Mouse (Mus musculus): Measurements from ENCODE around the gene Lix1l. TPM values are rescaled to one million over a fixed set of nuclear protein-coding genes. Genes with fewer than 3 reads are reported as not detected.

Lix1l gene
- polyA plus RNA-seq (2012; ENCODE audit: low replicate concordance): 0.42 and 0.54 TPM in 2 replicates

DNA sequence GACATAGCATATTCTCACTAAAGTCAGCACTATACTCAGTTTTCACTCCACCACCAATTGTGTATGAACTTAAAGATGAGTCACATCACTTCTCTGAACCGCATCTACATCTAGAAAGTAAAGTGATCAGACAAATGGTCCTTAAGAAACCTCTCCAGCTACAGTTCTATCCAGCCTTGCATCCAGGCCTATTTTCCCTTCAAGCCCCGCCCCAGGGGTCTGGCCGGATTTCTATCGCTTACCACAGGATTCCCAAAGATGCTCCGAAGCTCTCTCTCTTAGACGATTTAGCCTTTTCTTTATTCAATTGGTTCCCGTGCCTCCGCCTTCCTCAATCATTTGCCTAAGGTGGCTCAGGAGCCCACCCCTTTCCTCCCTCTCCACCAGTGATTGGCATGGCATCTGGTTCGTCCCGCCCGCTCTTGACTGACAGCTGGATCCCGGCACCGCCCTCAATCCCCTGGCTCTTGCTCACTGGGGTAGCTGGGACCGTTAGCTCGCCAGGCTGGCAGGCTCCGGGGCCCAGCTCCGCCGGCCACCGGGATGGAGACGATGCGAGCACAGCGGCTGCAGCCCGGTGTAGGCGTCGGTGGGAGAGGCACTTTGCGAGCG is at the start of gene Lix1l:
TSS of gene Lix1l (plus strand) at position 511 of the 612 bp plus-strand sequence.

DNA sequence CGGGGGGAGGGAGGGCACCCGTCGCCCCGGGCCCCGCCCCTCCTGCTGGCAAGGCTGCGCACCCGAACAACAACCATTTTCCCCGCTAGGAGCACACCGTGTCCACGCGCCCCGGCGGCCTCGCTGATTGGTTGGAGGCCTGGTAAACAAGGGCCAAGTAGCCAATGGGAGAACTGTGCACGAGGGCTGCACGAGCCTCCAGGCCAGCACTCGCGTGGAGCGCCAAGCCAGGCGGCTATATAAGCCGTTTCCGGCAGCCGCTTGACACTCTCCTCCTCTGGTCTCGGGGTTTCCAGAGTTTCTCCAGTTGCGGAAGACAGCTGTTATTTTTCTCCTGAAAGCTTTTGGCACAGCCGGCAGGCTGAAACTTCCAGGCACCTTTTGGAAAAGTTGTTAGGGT is 43.3 kb upstream of the Lix1l start, which contains the start of gene Txnip:
TSS of gene Txnip (plus strand) at position 264 of the 400 bp plus-strand sequence.

DNA sequence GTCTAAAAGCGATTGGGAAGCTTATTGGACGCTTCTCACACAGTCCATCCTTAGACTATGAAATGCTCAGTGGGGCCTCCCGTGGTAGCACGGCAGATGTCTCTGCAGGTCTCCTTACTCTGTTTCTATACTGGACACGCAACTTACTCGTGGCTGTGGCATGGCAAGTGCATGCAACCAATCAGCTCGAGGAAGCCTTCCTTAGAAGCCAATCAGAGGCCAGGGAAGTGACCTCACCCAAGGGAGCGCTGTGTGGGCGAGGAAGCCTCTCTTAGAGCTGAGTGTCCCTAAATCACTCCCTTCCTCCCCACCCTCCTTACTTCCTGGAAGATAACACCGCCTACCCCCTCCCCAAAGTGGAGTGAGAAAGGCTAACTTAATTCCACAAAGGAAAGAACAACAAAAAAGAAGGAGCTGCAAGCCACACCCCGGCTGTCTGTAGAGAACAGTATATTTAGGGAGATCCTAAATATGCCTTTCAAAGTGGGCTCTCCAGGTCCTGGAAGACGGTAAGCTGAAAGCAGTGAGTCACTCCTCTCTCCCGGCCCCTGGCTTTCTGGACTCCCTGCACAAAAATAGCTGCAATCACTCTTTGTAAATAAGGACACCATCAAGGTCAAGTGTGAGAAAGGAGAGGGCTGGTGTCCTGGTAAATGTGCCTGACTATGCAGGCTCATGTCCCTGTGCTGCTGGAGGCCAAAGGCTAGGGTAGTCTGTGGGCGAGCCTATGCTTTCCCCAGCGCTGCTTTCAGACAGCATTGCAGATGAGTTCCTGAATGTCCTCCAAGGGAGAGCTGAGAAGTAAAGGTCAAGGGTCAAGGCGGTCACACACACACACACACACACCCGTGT is 24.0 kb upstream of the Lix1l start, which contains the start of gene Gm16253:
TSS of gene Gm16253 (plus strand) at position 295 of the 852 bp plus-strand sequence.

DNA sequence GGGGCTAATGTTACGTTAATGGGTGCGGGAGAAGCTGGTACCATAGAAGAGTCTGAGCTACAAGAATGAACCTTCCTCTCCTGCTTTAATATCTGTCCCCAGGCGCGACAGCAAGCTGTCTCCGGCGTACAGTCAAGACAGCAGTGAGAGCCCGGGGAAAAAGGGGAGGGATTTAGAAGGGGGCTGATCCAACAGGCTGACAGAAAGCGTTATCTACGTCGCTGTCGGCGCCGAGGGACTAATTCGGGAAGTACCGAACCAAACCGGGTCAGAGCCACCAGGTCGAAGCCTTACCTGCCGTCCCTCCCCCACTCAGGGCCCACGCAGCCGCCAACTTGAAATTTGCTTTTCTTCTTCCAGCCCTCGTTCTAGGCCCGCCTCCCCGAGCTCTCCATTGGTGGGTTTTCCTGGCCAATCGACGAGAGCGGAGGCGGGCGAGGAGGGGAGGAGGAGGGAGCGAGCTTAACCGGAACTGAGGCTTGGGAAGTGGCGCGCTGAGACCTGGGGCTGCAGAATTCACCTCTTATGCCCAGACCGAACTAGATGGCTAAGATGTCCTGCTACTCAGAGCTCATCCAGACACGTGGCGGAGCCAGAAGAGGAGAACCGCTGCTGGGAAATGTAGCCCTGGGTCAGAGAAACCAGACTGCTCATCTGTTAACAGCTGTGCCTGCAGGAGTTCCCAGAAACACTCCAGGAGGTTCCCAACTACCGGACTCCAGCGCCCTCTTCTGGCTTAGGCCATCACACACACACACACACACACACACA is 7.0 kb upstream of the Lix1l start, which contains the start of gene Polr3gl:
TSS of gene Polr3gl (minus strand) at position 392 of the 771 bp plus-strand sequence.

DNA sequence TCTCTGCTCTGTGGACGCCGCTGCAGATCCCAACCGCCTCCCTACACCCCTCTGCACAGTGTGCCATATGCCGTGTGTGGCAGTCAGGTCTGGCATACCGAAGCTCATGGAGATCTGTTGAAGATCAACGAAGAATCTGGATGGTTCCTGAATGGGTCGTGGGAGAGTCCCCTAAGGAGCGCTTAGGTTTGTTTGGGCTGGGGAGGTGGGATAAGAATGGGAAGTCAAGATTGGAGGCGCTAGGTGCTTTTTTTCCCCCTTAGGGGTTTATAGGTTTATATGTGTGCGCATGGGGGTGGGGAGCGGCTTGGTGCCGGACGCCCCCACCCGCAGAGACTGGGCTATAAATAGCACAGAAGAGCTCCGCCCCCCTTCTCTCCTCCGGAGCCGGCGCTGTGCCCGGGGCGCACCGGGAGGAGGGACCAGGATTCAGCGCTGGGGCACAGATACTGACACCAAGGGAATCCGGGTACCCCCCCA is 4.7 kb upstream of the Lix1l start, which contains the start of gene Ankrd34a:
TSS of gene Ankrd34a (plus strand) at position 409 of the 480 bp plus-strand sequence.

DNA sequence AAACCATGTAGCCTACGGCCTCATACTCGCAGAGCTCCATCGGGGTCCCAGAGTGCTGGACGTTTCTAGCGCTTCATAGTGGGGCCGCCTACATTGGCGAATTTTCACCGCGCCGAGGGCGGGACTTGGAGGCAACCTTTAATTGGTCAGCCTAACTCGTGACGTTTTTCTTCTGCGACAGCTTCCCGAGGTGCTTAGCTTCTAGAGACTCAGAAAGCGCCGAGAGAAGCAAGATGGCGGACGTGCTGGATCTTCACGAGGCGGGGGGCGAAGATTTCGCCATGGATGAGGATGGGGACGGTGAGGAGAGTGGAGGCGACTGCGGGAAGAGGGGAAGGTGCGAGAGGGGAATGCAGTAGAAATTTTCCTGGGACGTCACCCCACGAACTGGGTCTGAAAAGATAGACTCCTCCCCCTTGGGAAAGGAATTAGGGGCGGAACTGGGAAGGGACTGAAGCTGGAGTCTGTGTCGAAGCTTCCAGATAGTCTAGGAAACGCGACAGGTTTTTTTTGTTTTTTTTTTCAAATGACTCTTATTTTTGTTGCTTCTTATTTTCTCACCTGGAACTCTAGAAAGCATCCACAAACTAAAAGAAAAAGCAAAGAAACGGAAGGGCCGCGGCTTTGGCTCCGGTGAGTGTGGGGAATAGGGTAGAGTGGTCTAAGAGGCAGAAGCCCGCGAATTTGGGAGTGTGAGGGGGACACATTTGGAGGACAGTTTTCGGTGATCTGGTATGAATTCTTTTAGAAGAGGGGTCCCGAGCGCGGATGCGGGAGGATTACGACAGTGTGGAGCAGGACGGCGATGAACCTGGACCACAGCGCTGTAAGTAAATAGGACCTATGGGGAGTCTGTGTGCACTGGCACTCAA is 29.0 kb downstream of the Lix1l start, which contains the start of gene Rbm8a:
TSS of gene Rbm8a (plus strand) at position 205 of the 872 bp plus-strand sequence.

DNA sequence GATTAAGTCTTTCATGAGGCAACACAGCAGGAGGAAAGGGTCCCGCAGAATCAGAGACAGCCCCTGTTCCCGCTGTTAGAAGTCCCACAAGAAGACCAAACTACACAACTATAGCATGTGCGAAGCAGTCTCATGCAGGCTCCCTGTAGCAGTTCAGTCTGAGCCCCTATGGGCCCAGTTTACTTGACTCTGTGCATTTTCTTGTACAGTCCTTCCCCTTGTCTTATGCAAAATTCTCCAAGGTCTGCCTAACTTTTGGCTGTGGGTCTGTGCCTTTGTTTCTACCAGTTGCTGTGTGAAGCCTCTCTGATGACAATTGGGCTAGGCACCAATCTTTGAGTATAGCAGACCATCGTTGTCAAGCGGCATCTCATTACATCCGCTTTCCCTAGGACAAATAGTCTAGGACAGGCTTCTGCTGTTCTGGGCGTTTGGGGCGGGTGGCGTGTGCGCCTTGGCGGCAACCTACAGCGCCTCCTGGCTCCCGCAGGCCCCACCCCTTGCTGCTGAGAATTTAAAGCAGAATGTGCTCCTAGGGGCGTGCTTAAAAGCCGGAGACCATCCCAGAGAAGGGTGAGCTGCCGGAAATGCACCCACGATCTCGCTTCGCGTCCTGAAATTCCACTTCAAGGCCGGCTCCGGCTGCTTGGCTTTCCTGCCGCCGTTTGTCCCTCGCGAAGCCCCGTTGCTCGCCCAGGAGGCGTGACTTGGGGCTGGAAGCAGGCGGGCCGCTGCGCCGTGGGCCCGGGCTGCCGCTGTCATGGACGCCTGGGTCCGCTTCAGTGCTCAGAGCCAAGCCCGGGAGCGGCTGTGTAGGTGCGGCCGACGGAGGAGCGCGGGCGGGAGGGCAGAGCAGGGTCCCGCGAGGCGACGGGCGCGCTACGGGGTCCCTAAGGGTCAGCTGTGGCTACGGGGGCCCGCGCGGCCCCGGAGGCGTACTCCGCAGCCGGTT is 34.3 kb downstream of the Lix1l start, which contains the start of the genes Pex11b and Gm42957:
TSS of gene Pex11b (plus strand) at position 449 of the 952 bp plus-strand sequence.
TSS of gene Gm42957 (plus strand) at position 547 of the 952 bp plus-strand sequence.

DNA sequence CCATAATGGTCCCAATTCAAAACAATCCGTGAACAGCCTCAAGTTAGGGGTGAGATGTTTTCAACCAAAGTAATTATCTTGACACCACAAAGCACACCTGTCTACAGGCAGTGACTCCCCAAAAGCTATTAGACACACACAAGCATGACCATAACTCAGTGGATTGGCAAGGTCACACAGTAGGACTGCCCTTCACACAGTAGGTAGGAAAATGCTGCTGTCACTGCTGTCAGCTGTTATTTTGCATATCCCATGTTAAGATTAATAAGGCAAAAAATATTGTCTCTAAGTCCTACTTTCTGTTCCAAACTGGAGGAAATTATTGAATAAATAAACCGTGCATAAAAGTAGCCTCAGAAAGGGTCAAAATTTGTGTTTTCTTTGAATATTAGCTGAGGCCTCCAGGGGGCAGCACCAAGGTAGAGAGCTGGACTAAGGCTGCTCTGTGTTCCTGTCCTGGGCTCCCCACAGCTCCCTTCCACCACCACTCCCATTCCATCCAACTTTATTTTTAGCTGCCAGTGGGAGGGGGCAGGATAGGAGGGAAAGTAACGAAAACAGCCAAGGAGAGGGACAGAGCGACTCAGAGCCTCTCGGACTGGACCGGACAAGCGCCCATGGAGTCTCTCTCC is 44.2 kb downstream of the Lix1l start, which contains the start of gene Itga10:
TSS of gene Itga10 (plus strand) at position 567 of the 632 bp plus-strand sequence.

DNA sequence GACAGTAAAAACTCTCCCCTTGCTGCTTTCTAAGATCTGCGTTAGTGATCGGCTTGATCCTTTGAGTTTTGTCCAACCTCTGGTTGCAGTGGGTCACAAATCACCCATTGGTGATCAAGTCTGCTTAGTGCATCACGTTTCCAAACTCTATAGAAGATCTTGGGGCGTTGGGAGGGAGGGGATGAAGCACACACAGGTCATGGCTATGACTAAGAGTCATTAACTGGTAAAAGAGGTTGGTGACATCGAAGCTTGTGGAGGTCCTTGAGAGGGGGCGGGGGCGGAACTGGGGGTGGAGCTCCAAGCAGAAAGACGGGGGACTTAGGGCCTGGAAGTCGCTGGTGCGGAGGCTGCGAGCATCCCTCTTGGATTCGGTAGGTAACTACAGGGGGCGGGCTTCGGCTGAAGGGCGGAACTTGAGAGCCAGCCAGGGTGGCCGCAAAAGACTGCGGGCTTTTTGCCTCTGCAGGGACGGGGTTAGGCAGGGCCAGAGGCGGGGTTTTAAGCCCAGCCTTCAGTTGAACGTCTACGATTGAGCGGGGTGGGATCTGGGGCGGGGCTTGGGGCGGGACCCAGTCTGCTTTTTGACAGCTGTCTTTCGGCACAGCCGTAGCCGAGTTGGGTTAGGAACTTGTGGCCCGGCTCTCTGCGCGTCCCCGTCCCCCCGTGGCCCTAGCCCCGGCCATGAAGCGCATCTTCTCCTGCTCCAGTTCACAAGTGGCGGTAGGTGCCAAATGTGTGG is 68.9 kb downstream of the Lix1l start, which contains the start of gene Ankrd35:
TSS of gene Ankrd35 (plus strand) at position 405 of the 742 bp plus-strand sequence.

Other genes with a start within 250 kb of the Lix1l start
- gene BC107364, start 148.8 kb upstream of the Lix1l start, polyA plus RNA-seq (2012; ENCODE audit: low replicate concordance): not detected in 2 replicates
- 1.5 and 2.1 TPM in 2 replicates for gene Hfe2, start 76.0 kb upstream of the Lix1l start, polyA plus RNA-seq (2012; ENCODE audit: low replicate concordance)
- gene Txnip, start 43.2 kb upstream of the Lix1l start, polyA plus RNA-seq (2012; ENCODE audit: low replicate concordance): 34.0 and 55.7 TPM in 2 replicates
- not detected in 2 replicates for gene Gm16253, start 24.2 kb upstream of the Lix1l start, polyA plus RNA-seq (2012; ENCODE audit: low replicate concordance)
- gene Polr3gl, start 7.0 kb upstream of the Lix1l start, polyA plus RNA-seq (2012; ENCODE audit: low replicate concordance): 19.9 and 30.0 TPM in 2 replicates
- 0.06 and 0.07 TPM in 2 replicates for gene Ankrd34a, start 4.5 kb upstream of the Lix1l start, polyA plus RNA-seq (2012; ENCODE audit: low replicate concordance)
- 13.2 and 89.9 TPM in 2 replicates for gene Rbm8a, start 28.8 kb downstream of the Lix1l start, polyA plus RNA-seq (2012; ENCODE audit: low replicate concordance)
- gene Pex11b, start 34.2 kb downstream of the Lix1l start, polyA plus RNA-seq (2012; ENCODE audit: low replicate concordance): 3.6 and 5.2 TPM in 2 replicates
- gene Gm42957, start 34.3 kb downstream of the Lix1l start, polyA plus RNA-seq (2012; ENCODE audit: low replicate concordance): 0.11 TPM in 1 of 2 replicates, not detected in the other
- 0.09 and 0.31 TPM in 2 replicates for gene Itga10, start 44.4 kb downstream of the Lix1l start, polyA plus RNA-seq (2012; ENCODE audit: low replicate concordance)
- 0.35 and 0.87 TPM in 2 replicates for gene Ankrd35, start 69.0 kb downstream of the Lix1l start, polyA plus RNA-seq (2012; ENCODE audit: low replicate concordance)
- 56.0 and 58.8 TPM in 2 replicates for gene Pias3, start 95.2 kb downstream of the Lix1l start, polyA plus RNA-seq (2012; ENCODE audit: low replicate concordance)
- 2.5 and 4.1 TPM in 2 replicates for gene Nudt17, start 107.4 kb downstream of the Lix1l start, polyA plus RNA-seq (2012; ENCODE audit: low replicate concordance)
- 6.8 and 7.4 TPM in 2 replicates for gene Polr3c, start 126.5 kb downstream of the Lix1l start, polyA plus RNA-seq (2012; ENCODE audit: low replicate concordance)
- 25.0 and 42.4 TPM in 2 replicates for gene Rnf115, start 126.5 kb downstream of the Lix1l start, polyA plus RNA-seq (2012; ENCODE audit: low replicate concordance)
- 0.04 TPM in 1 of 2 replicates, not detected in the other for gene Pdzk1, start 228.1 kb downstream of the Lix1l start, polyA plus RNA-seq (2012; ENCODE audit: low replicate concordance)
- 7.3 and 8.0 TPM in 2 replicates for gene Cd160, start 228.2 kb downstream of the Lix1l start, polyA plus RNA-seq (2012; ENCODE audit: low replicate concordance)